Mouse (Mus musculus) brain, embryonic 14.5 days (tissue): ENCODE data around the gene Gapdh.

Experiments used
- CTCF ChIP-seq: fragments of 200-500 bp; IDR thresholded peaks from 2 replicates; pipeline ENCODE4 v1.5.1; 2012; ENCODE audit warnings: inconsistent platforms, mild to moderate bottlenecking, moderate library complexity, borderline replicate concordance; ENCODE audit not compliant: insufficient read depth, insufficient read length; ENCODE audit errors: extremely low read depth
- POLR2A ChIP-seq: fragments of 200-500 bp; IDR thresholded peaks from 2 replicates; pipeline ENCODE4 v1.6.1; 2012; ENCODE audit warnings: mild to moderate bottlenecking, inconsistent platforms, borderline replicate concordance; ENCODE audit not compliant: poor library complexity, insufficient read depth, insufficient read length, severe bottlenecking; ENCODE audit errors: extremely low read depth

DNA sequence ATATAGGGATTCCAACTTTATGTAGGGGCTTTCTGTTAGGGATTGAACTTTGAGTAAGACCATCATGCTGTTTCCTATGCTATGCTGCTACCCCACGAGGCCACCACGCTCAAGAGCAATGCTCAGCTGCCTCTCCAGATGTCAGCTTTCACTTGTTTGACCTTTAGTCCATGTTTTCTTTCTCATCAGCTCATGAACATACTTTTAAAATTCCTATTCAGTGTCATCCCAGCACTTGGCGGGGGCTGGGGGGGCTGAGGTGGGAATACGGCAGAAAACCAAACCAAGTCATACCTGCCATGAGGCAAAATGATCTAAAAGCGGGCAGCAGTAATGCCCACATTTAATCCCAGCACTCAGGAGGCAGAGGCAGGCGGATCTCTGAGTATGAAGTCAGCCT lies 46.9 kb upstream of the Gapdh start:
- no peak for TF ChIP-seq POLR2A
- TF ChIP-seq CTCF: no peak
